Mouse (Mus musculus): ENCODE measurements at regions not wholly inside any gene's neighbourhood (a gene's known extent, or its start where the extent isn't known, plus 50 kb on each side); places are given as distances from the start of the nearest gene placed in this dataset.

- H3K27me3 ChIP-seq (ENCODE audit: control insufficient read depth, insufficient read depth, low read length), result no peaks in the 10 kb centered on the region
- 53% methylated on average over 1 of the region's 1 CpGs for WGBS
- ATAC-seq (ENCODE audit: insufficient number of reproducible peaks, insufficient read depth, low FRiP score, low read depth), result no peak
- no peaks in the 10 kb centered on the region for H3K4me1 ChIP-seq (ENCODE audit: control insufficient read depth, insufficient read depth, low read length)
- H3K4me3 ChIP-seq (ENCODE audit: low read depth, low read length), result no peak overlapping the region
- no peak overlapping the region for H3K27ac ChIP-seq (ENCODE audit: low read length)
- no peak overlapping the region for H3K4me2 ChIP-seq (replicated peaks; ENCODE audit: low read depth, low read length)
- H3K9me3 ChIP-seq (ENCODE audit: control insufficient read depth, low read depth, low read length), result no peaks in the 10 kb centered on the region
- H3K36me3 ChIP-seq (ENCODE audit: control insufficient read depth, insufficient read depth, low read length), result no peaks in the 10 kb centered on the region
- H3K9ac ChIP-seq (replicated peaks; ENCODE audit: low read depth, low read length), result no peak overlapping the region
Measured at GRCm38 (mm10) chr14:45794980-45795379, 137.0 kb upstream of the Ddhd1 start.

- Histone ChIP-seq H3K36me3 (ENCODE audit: control insufficient read depth, insufficient read depth, low read length) (no peaks in the 10 kb centered on the region), H3K9ac (replicated peaks; ENCODE audit: low read depth, low read length) (no peak overlapping the region), H3K27ac (ENCODE audit: low read length) (no peak overlapping the region), H3K4me1 (ENCODE audit: control insufficient read depth, insufficient read depth, low read length) (no peaks in the 10 kb centered on the region), H3K4me3 (ENCODE audit: low read depth, low read length) (no peak overlapping the region), H3K4me2 (replicated peaks; ENCODE audit: low read depth, low read length) (no peak overlapping the region), H3K27me3 (ENCODE audit: control insufficient read depth, insufficient read depth, low read length) (no peaks in the 10 kb centered on the region), H3K9me3 (ENCODE audit: control insufficient read depth, low read depth, low read length) (no peaks in the 10 kb centered on the region)
- ATAC-seq (ENCODE audit: insufficient number of reproducible peaks, insufficient read depth, low FRiP score, low read depth), result no peak
- WGBS, result 69% methylated on average over 10 of the region's 10 CpGs
Measured at GRCm38 (mm10) chr14:45796665-45797319, 138.8 kb upstream of the Ddhd1 start.

- Histone ChIP-seq H3K4me3 (ENCODE audit: low read depth, low read length) (no peak overlapping the region), H3K36me3 (ENCODE audit: control insufficient read depth, insufficient read depth, low read length) (no peaks in the 10 kb centered on the region), H3K4me2 (replicated peaks; ENCODE audit: low read depth, low read length) (no peak overlapping the region), H3K9me3 (ENCODE audit: control insufficient read depth, low read depth, low read length) (no peaks in the 10 kb centered on the region), H3K9ac (replicated peaks; ENCODE audit: low read depth, low read length) (no peak overlapping the region), H3K27me3 (ENCODE audit: control insufficient read depth, insufficient read depth, low read length) (no peaks in the 10 kb centered on the region), H3K27ac (ENCODE audit: low read length) (no peak overlapping the region), H3K4me1 (ENCODE audit: control insufficient read depth, insufficient read depth, low read length) (no peaks in the 10 kb centered on the region)
- no peak for ATAC-seq (ENCODE audit: insufficient number of reproducible peaks, insufficient read depth, low FRiP score, low read depth)
- 87% methylated on average over 4 of the region's 4 CpGs for WGBS
Measured at GRCm38 (mm10) chr14:45797320-45797696, 139.4 kb upstream of the Ddhd1 start.

- no peak for ATAC-seq (ENCODE audit: insufficient number of reproducible peaks, insufficient read depth, low FRiP score, low read depth)
- Histone ChIP-seq H3K9me3 (ENCODE audit: control insufficient read depth, low read depth, low read length) (no peaks in the 10 kb centered on the region), H3K4me3 (ENCODE audit: low read depth, low read length) (no peak overlapping the region), H3K27me3 (ENCODE audit: control insufficient read depth, insufficient read depth, low read length) (no peaks in the 10 kb centered on the region), H3K4me2 (replicated peaks; ENCODE audit: low read depth, low read length) (no peak overlapping the region), H3K9ac (replicated peaks; ENCODE audit: low read depth, low read length) (no peak overlapping the region), H3K27ac (ENCODE audit: low read length) (no peak overlapping the region), H3K36me3 (ENCODE audit: control insufficient read depth, insufficient read depth, low read length) (no peaks in the 10 kb centered on the region), H3K4me1 (ENCODE audit: control insufficient read depth, insufficient read depth, low read length) (no peaks in the 10 kb centered on the region)
- 61% methylated on average over 2 of the region's 2 CpGs for WGBS
Measured at GRCm38 (mm10) chr14:45799286-45799685, 141.3 kb upstream of the Ddhd1 start.

- Histone ChIP-seq H3K9ac (replicated peaks; ENCODE audit: low read depth, low read length) (no peak overlapping the region), H3K4me3 (ENCODE audit: low read depth, low read length) (no peak overlapping the region), H3K27me3 (ENCODE audit: control insufficient read depth, insufficient read depth, low read length) (no peaks in the 10 kb centered on the region), H3K4me2 (replicated peaks; ENCODE audit: low read depth, low read length) (no peak overlapping the region), H3K36me3 (ENCODE audit: control insufficient read depth, insufficient read depth, low read length) (no peaks in the 10 kb centered on the region), H3K9me3 (ENCODE audit: control insufficient read depth, low read depth, low read length) (no peaks in the 10 kb centered on the region), H3K4me1 (ENCODE audit: control insufficient read depth, insufficient read depth, low read length) (no peaks in the 10 kb centered on the region), H3K27ac (ENCODE audit: low read length) (no peak overlapping the region)
- 94% methylated on average over 3 of the region's 3 CpGs for WGBS
- no peak for ATAC-seq (ENCODE audit: insufficient number of reproducible peaks, insufficient read depth, low FRiP score, low read depth)
Measured at GRCm38 (mm10) chr14:45805950-45806349, 148.0 kb upstream of the Ddhd1 start.

GRCm38 (mm10) chr14:45806726-45807280 lies 148.9 kb upstream of the Ddhd1 start:
- Histone ChIP-seq H3K4me2 (replicated peaks; ENCODE audit: low read depth, low read length) (no peak overlapping the region), H3K4me1 (ENCODE audit: control insufficient read depth, insufficient read depth, low read length) (no peaks in the 10 kb centered on the region), H3K4me3 (ENCODE audit: low read depth, low read length) (no peak overlapping the region), H3K9me3 (ENCODE audit: control insufficient read depth, low read depth, low read length) (no peaks in the 10 kb centered on the region), H3K36me3 (ENCODE audit: control insufficient read depth, insufficient read depth, low read length) (no peaks in the 10 kb centered on the region), H3K27me3 (ENCODE audit: control insufficient read depth, insufficient read depth, low read length) (no peaks in the 10 kb centered on the region), H3K9ac (replicated peaks; ENCODE audit: low read depth, low read length) (no peak overlapping the region), H3K27ac (ENCODE audit: low read length) (no peak overlapping the region)
- no peak for ATAC-seq (ENCODE audit: insufficient number of reproducible peaks, insufficient read depth, low FRiP score, low read depth)
- WGBS, result 55% methylated on average over 7 of the region's 7 CpGs

- ATAC-seq (ENCODE audit: insufficient number of reproducible peaks, insufficient read depth, low FRiP score, low read depth), result no peak
- Histone ChIP-seq H3K4me2 (replicated peaks; ENCODE audit: low read depth, low read length) (no peak overlapping the region), H3K9ac (replicated peaks; ENCODE audit: low read depth, low read length) (no peak overlapping the region), H3K27ac (ENCODE audit: low read length) (no peak overlapping the region), H3K27me3 (ENCODE audit: control insufficient read depth, insufficient read depth, low read length) (no peaks in the 10 kb centered on the region), H3K4me3 (ENCODE audit: low read depth, low read length) (no peak overlapping the region), H3K36me3 (ENCODE audit: control insufficient read depth, insufficient read depth, low read length) (no peaks in the 10 kb centered on the region), H3K4me1 (ENCODE audit: control insufficient read depth, insufficient read depth, low read length) (no peaks in the 10 kb centered on the region), H3K9me3 (ENCODE audit: control insufficient read depth, low read depth, low read length) (no peaks in the 10 kb centered on the region)
- WGBS, result 92% methylated on average over 7 of the region's 7 CpGs
Measured at GRCm38 (mm10) chr14:45807767-45808166, 149.8 kb upstream of the Ddhd1 start.

- Histone ChIP-seq H3K9me3 (ENCODE audit: control insufficient read depth, low read depth, low read length) (no peaks in the 10 kb centered on the region), H3K27me3 (ENCODE audit: control insufficient read depth, insufficient read depth, low read length) (no peaks in the 10 kb centered on the region), H3K4me3 (ENCODE audit: low read depth, low read length) (no peak overlapping the region), H3K36me3 (ENCODE audit: control insufficient read depth, insufficient read depth, low read length) (no peaks in the 10 kb centered on the region), H3K4me1 (ENCODE audit: control insufficient read depth, insufficient read depth, low read length) (no peaks in the 10 kb centered on the region), H3K9ac (replicated peaks; ENCODE audit: low read depth, low read length) (no peak overlapping the region), H3K27ac (ENCODE audit: low read length) (no peak overlapping the region), H3K4me2 (replicated peaks; ENCODE audit: low read depth, low read length) (no peak overlapping the region)
- 89% methylated on average over 7 of the region's 7 CpGs for WGBS
- no peak for ATAC-seq (ENCODE audit: insufficient number of reproducible peaks, insufficient read depth, low FRiP score, low read depth)
Measured at GRCm38 (mm10) chr14:45809491-45809890, 151.5 kb upstream of the Ddhd1 start.

- Histone ChIP-seq H3K9ac (replicated peaks; ENCODE audit: low read depth, low read length) (no peak overlapping the region), H3K4me2 (replicated peaks; ENCODE audit: low read depth, low read length) (no peak overlapping the region), H3K9me3 (ENCODE audit: control insufficient read depth, low read depth, low read length) (no peaks in the 10 kb centered on the region), H3K36me3 (ENCODE audit: control insufficient read depth, insufficient read depth, low read length) (no peaks in the 10 kb centered on the region), H3K4me1 (ENCODE audit: control insufficient read depth, insufficient read depth, low read length) (no peaks in the 10 kb centered on the region), H3K27ac (ENCODE audit: low read length) (no peak overlapping the region), H3K27me3 (ENCODE audit: control insufficient read depth, insufficient read depth, low read length) (no peaks in the 10 kb centered on the region), H3K4me3 (ENCODE audit: low read depth, low read length) (no peak overlapping the region)
- ATAC-seq (ENCODE audit: insufficient number of reproducible peaks, insufficient read depth, low FRiP score, low read depth), result no peak
- WGBS, result 77% methylated on average over 4 of the region's 4 CpGs
Measured at GRCm38 (mm10) chr14:45810101-45810500, 152.2 kb upstream of the Ddhd1 start.

All from stomach, embryonic 14.5 days (tissue).